Mouse (Mus musculus) testis, postnatal 14 days (tissue): ENCODE data around the gene Arfgap3.
"Not testable (repeated sequence)": the region's sequence is repeated elsewhere in the genome, so short reads cannot be mapped to it uniquely, and the experiment has no call there.

Experiments used
- DNase-seq: peaks from one replicate; pipeline ENCODE4 v3.0.0; 2021; ENCODE audit warnings: low spot score

Gene Arfgap3

GRCm38 (mm10) chr15:83345898-83346529 lies 4.0 kb downstream of the Arfgap3 start:
- DNase-seq = no peak

GRCm38 (mm10) chr15:83344956-83345355 lies 5.1 kb downstream of the Arfgap3 start:
- no peak for DNase-seq

GRCm38 (mm10) chr15:83344157-83344556 lies 5.9 kb downstream of the Arfgap3 start:
- DNase-seq = no peak

- no peak for DNase-seq
Observed at GRCm38 (mm10) chr15:83338908-83339307, 11.1 kb downstream of the Arfgap3 start.

GRCm38 (mm10) chr15:83337903-83338870 lies 11.9 kb downstream of the Arfgap3 start:
- DNase-seq = no peak

- no peak for DNase-seq
Observed at GRCm38 (mm10) chr15:83332373-83332772, 17.7 kb downstream of the Arfgap3 start.

GRCm38 (mm10) chr15:83328952-83329351 lies 21.1 kb downstream of the Arfgap3 start:
- no peak for DNase-seq

GRCm38 (mm10) chr15:83323071-83323470 lies 27.0 kb downstream of the Arfgap3 start:
- DNase-seq = no peak

- DNase-seq = no peak
Observed at GRCm38 (mm10) chr15:83314914-83315313, 35.1 kb downstream of the Arfgap3 start.

GRCm38 (mm10) chr15:83309878-83310277 lies 40.2 kb downstream of the Arfgap3 start:
- DNase-seq = no peak

- DNase-seq = not testable (repeated sequence)
Observed at GRCm38 (mm10) chr15:83308708-83309107, 41.3 kb downstream of the Arfgap3 start.

GRCm38 (mm10) chr15:83306181-83306580 lies 43.9 kb downstream of the Arfgap3 start:
- no peak for DNase-seq

- DNase-seq = peak; percentile 81
Observed at GRCm38 (mm10) chr15:83305192-83305921, 44.7 kb downstream of the Arfgap3 start.

GRCm38 (mm10) chr15:83304804-83305191 lies 45.2 kb downstream of the Arfgap3 start:
- DNase-seq = no peak

GRCm38 (mm10) chr15:83303656-83304484 lies 46.2 kb downstream of the Arfgap3 start:
- peak; percentile 47 for DNase-seq

- DNase-seq = no peak
Observed at GRCm38 (mm10) chr15:83299916-83300582, 50.0 kb downstream of the Arfgap3 start.

GRCm38 (mm10) chr15:83299450-83299849 lies 50.6 kb downstream of the Arfgap3 start:
- no peak for DNase-seq

- DNase-seq = no peak
Observed at GRCm38 (mm10) chr15:83298810-83299209, 51.2 kb downstream of the Arfgap3 start.

- DNase-seq = no peak
Observed at GRCm38 (mm10) chr15:83298313-83298712, 51.7 kb downstream of the Arfgap3 start.

- DNase-seq = no peak
Observed at GRCm38 (mm10) chr15:83296771-83297311, 53.2 kb downstream of the Arfgap3 start.

GRCm38 (mm10) chr15:83296050-83296449 lies 54.0 kb downstream of the Arfgap3 start:
- no peak for DNase-seq
